Mouse (Mus musculus) 416B (cell line): Measurements from ENCODE around the gene Cdc6.
A peak's percentile ranks its signal among the peaks of the same experiment; 100 is the strongest.

Source experiments
- DNase-seq: peaks from one replicate; pipeline ENCODE4 v3.0.0; 2011; ENCODE audit warnings: low read depth

The Cdc6 gene

DNA sequence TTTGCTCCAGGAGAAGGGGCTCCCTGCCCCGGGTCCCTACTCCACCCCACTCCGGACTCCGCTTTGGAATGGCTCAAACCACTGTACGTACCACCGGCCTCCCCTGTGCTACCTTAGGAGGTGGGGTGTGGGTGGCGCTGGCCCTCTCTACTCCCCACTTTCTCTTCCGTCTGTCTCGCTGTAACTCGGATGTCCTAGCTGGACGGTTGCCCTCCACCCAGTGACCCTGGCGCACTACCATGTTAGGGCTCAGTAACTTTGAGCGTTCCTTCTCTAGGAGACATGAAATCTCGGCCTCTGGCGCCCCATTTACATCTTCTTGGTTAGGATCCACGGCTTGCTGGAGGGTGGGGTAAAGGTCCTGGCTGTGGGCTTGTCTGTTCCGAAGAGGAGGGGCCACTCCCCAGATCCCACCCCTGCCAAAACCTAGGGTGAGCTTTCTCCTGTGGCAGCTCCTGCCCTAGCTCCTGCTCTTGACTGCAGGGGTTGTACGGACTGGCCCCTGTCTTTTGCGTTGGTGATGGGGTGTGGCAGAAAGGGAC is 53.5 kb downstream of the Cdc6 start:
- DNase-seq: no peak

- no peak for DNase-seq
Observed at GRCm38 (mm10) chr11:98961766-98962165, 54.2 kb downstream of the Cdc6 start.

- no peak for DNase-seq
Observed at GRCm38 (mm10) chr11:98962421-98963095, 55.0 kb downstream of the Cdc6 start.

DNA sequence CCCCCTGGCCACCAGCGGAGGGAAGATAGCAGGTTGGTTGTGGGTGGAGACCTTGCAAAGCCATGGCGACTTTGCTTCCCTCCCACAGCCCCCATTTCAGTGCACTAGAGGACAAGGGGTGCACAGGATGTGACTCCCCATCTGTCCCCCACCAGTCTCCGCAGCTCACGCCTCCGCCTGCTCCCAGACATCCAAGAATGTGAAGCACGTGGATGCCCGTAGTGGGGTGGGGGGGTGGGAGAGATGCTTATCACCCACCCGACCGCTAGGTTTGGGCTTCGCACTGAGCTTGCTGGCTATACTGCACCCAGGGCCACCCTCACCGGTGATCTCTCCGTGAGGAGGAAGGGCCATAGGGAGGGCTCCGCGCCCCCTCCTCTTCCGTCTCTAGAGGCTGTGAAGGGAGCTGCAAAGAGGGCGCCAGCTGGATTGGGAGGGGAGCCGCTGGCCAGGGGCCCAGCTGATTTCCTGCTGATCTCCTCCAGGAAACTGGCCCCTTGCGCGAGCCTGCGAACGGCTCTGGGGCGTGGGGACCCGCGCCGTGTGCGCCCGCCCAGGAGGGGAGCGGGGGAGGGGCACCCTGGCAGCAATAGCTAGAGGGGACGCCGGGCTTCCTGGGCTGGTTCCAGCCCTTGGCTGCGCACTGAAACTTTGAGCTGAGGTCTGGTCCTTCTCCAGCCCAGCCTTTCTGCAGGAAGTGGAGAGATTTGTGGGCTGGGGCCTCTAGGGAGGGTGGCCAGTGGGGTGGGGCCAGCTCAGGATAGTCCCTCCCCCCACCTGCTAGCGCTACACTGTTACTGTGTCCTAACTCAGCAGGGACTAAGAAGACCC is 55.8 kb downstream of the Cdc6 start:
- DNase-seq: peak; percentile 84

GRCm38 (mm10) chr11:98964201-98964615 is 56.6 kb downstream of the Cdc6 start:
- DNase-seq: no peak

DNA sequence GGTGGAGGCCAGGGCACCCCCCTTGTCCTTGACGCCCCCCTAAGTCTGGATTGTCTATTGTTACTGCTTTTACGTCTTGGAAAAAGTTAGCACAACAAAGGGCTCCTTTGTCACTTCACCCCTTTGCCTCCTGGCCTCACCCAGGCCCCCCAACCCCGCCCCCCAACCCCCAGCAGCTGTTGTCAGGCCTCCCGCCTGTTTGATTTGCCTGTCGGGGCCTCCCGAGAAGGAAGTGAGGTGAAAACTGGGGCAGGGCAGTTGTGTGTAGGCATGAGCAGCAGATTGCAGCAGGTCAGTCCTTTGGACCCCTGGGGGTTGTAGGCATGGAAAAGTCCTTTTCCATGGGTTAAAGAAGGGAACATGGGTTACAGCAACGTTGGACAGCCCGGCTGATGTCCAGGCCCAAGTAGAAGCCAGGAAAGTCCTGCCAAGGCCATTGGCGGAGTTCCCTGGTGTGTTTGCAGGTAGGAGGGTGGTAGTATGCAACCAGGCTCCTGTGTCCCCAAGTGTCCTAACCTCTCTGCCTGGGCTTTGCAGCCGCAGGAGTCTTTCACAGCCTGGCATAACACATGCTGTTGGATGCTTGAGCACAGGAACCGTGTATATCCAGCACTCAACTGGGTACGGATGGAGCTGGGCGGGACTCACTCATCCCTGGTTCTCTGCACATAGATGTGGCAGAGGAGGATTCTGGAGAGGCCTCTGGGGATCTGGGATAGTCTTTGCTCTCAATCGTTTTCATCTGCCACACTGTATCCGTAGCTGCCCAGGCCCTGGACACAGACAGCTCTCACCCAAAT is 57.2 kb downstream of the Cdc6 start:
- no peak for DNase-seq

DNA sequence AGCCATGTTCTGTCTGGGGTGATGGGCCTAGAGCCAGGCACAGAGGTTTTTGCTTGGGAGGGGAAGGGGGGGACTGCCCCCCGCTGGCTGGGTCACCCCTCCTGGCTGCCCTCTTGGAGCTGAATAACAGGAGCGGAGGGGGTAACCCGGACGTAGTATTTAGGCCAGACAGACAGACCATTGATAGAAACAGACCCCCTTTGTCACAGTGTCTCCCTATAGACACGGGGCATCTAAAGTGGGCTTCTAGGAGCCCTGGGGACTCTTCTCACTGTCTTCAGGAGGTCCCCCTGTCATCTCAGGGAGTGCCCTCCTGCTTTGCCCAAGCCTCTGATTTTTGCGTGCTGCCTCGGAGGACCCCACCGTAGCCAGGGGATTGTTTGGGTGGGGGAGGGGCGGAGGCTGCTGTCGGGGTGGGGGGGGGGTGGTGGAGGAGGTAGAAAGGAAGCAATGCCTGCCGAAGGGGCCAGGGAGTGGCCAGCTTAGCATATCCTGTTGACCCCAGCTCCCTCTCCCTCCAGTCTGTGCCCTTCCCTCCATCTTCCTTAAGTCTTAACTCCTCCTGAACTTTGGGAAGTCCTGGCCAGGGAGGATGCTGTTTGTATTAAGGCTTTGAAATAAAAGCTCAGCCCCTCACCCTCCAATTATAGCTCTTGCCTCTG is 57.9 kb downstream of the Cdc6 start:
- no peak for DNase-seq

- DNase-seq: peak; percentile 84
Observed at GRCm38 (mm10) chr11:98966499-98967141, 59.0 kb downstream of the Cdc6 start.

DNA sequence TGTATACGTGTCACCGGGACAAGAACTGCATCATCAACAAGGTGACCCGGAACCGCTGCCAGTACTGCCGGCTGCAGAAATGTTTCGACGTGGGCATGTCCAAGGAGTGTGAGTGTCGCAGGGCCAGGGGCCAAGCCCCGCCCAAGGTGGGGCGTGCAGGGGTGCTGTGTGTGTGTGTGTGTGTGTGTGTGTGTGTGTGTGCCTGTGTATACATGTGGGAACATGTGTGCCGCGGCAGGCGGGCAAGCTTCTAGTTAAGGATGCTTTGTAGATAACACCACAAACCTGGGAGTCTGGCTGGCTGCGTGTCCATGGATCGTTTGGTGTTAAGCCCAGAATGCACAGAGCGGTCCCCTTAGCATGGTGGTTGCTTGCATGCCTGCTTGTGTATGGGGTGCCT is 60.5 kb downstream of the Cdc6 start:
- no peak for DNase-seq

DNA sequence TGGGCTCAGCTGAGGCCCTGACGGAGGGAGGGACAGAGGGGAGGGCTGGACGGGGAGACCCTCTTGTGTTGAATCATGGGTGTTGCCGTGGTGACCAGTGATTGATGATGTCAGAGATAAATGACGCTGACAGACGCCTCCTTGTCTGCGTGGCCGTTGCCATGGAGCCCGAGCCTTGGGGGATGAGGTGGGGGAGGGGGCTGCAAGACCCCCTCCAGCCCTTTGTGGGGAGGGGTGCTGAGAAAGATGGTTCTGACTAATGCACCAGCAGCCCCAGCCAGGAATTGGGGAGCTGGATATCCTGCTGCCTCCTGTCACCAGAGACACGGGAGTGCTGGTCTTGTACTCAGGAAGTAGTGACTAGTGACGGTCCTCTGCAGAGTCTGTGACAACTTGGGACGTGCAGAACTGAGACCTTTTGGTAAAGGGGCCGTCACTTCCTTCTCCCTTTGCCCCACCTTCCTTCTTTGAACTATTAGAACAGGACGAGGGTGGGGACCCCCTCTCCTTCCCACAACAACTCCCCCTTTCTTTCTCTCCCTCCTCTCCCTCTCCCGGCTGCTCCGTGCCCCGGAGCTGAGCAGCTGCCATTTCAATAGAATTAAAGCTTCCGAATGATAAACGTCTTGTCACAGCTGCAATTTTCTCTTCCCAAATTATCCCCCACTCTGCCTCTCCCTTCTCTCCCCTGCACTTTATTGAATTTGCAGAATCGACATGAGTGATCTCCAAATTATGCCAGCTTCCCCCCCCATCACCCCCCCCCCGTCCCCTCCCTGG is 61.3 kb downstream of the Cdc6 start:
- no peak for DNase-seq

- no peak for DNase-seq
Observed at GRCm38 (mm10) chr11:98969496-98969927, 61.9 kb downstream of the Cdc6 start.

GRCm38 (mm10) chr11:98970191-98970925 is 62.8 kb downstream of the Cdc6 start:
- DNase-seq: no peak

- no peak for DNase-seq
Observed at GRCm38 (mm10) chr11:98971316-98972031, 63.9 kb downstream of the Cdc6 start.

DNA sequence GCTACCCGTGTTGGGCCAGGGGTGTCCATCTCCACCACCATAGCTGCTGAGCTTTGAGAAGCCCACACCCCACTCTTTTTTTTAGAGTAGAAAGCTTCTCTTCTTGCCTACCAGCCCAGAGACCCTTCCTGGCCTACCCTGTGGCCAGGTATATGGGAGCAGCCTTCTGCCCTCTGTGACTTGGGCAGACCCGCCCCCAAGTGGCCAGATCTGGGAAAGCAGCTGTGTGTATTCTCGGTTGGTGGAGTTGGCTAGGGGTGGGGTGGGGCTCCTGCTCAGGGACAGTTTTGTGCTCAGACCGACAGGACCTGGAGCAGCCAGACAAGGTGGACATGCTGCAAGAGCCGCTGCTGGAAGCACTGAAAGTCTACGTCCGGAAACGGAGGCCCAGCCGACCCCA is 64.6 kb downstream of the Cdc6 start:
- DNase-seq: peak; percentile 71

DNA sequence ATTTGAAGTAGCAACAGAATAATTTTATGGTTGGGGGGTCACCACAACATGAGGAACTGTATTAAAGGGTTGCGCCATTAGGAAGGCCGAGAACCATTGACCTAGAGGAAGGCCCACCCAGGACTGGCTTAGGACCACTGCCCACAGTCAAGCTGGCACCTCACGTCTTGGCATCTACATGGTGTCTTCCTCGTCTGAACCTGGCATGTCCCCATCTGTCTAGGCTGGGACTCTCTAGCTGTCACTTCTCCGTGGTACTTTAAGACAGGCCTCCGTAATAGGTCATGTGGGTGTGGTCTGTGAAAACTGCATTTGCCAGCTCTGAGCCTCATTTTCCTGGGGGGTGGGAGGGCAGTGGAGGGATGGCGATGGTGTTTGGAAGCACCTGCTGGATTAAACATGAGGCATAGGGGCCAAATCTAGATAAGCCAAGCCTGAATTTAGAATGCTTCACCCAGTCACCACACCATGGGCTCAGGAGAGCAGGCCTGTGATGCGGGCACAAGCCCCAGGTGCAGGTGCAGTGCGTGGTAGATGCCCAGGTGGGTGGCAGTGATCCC is 65.3 kb downstream of the Cdc6 start:
- no peak for DNase-seq
